Mouse (Mus musculus) myocyte (in vitro differentiated cells): ENCODE data around the gene Katnal1.

Experiments used
- POLR2AphosphoS2 ChIP-seq: IDR thresholded peaks from one replicate; pipeline ENCODE4 v1.6.1; 2011; ENCODE audit warnings: low read depth, control low read depth; ENCODE audit not compliant: insufficient read length
- REST ChIP-seq: IDR thresholded peaks from one replicate; pipeline ENCODE4 v1.6.1; 2011; ENCODE audit warnings: mild to moderate bottlenecking, control low read depth, moderate library complexity; ENCODE audit not compliant: insufficient read depth, insufficient read length
- TCF12 ChIP-seq: IDR thresholded peaks from one replicate; pipeline ENCODE4 v1.6.1; 2011; ENCODE audit warnings: mild to moderate bottlenecking, control low read depth; ENCODE audit not compliant: poor library complexity, insufficient read depth, severe bottlenecking

GRCm38 (mm10) chr5:148948577-148948976, 19.5 kb upstream of the Katnal1 start:
- TF ChIP-seq TCF12 (no peak), REST (no peak), POLR2AphosphoS2 (no peak)
